Comparison of ENCODE assay signal across 14 mouse cellular contexts in the genomic region with DNA sequence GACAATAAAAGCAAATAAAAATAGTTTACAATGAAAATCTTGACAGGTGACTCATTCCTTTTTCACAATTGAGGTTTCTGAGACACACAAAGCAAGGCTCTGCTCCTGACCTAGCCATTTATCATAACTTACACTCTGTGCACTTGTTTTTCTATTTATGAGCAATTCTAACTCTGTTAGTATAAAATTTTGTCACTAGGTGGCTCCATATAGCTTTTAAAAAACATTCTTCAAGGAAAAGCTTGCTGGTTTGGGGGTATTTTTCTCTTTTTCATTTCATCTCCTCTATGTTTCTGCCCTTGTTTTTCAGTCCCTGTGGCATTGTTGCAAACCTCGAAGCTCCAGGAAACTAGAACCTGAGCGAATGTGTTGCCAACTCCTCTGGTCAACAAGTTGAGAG.
DNase-seq lines count a peak whose midpoint lies in the region; ATAC-seq lines count a peak whose summit lies in the region.
"Had no signal": no experiment of that assay in that cellular context is flagged by ENCODE, and none has a peak within 500 bp of the region (broad histone marks: within the 10 kb centered on the region; RNA-seq: fewer than 3 reads in every experiment).

No protein-coding gene starts in this region.

- no peak overlapping the region for H3K4me3 ChIP-seq in hindbrain, embryonic 11.5 days (ENCODE audit: low read depth, low read length)
- no peak overlapping the region for H3K4me3 ChIP-seq in hindbrain, embryonic 16.5 days (ENCODE audit: low read length)
- no peak overlapping the region for H3K4me3 ChIP-seq in neural tube, embryonic 11.5 days (ENCODE audit: low read depth, low read length)
- no peak overlapping the region for H3K4me3 ChIP-seq in liver, embryonic 12.5 days

- H3K9ac ChIP-seq in hindbrain, embryonic 11.5 days (ENCODE audit: low read depth, low read length) = no peak overlapping the region
- no peak overlapping the region for H3K9ac ChIP-seq in hindbrain, embryonic 16.5 days (ENCODE audit: low read depth, low read length)
- no peak overlapping the region for H3K9ac ChIP-seq in neural tube, embryonic 11.5 days (ENCODE audit: low read length)
- no peak overlapping the region for H3K9ac ChIP-seq in liver, embryonic 12.5 days
- H3K9ac ChIP-seq: liver, embryonic 14.5 days had no signal

- DNase-seq in hindbrain, embryonic 11.5 days (ENCODE audit: low spot score) = peak; percentile 2
- DNase-seq in neural tube, embryonic 11.5 days (ENCODE audit: low spot score) = peak; percentile 9
- DNase-seq in neural tube, embryonic 10.5 days (ENCODE audit: extremely low spot score, low spot score) = no peak
- DNase-seq in brain, adult 2 months (ENCODE audit: low read depth, low spot score) = peak; percentile 26
- no peak for DNase-seq in urinary bladder, postnatal 4 days (ENCODE audit: low spot score in 2 of 2)
- DNase-seq: heart, adult 11 months; heart, postnatal 4 days; kidney, adult 8-10 months; lung, postnatal 4 days; right cerebral cortex, postnatal 4 days; thymus, postnatal 36 days had no signal

- H3K4me1 ChIP-seq in hindbrain, embryonic 11.5 days (replicated peaks; ENCODE audit: control insufficient read depth, insufficient read depth, low read length) = no peaks in the 10 kb centered on the region
- H3K4me1 ChIP-seq in hindbrain, embryonic 16.5 days (ENCODE audit: control insufficient read depth, insufficient read depth, low read depth, low read length) = no peaks in the 10 kb centered on the region
- H3K4me1 ChIP-seq in neural tube, embryonic 11.5 days (ENCODE audit: control insufficient read depth, insufficient read depth, low read length) = no peaks in the 10 kb centered on the region
- H3K4me1 ChIP-seq in liver, embryonic 12.5 days = no peaks in the 10 kb centered on the region

- no peak overlapping the region for H3K27ac ChIP-seq in hindbrain, embryonic 11.5 days (ENCODE audit: low read depth, low read length)
- H3K27ac ChIP-seq in hindbrain, embryonic 16.5 days (ENCODE audit: low read depth, low read length) = no peak overlapping the region
- no peak overlapping the region for H3K27ac ChIP-seq in neural tube, embryonic 11.5 days (ENCODE audit: low read depth, low read length)
- no peak overlapping the region for H3K27ac ChIP-seq in liver, embryonic 12.5 days
- H3K27ac ChIP-seq: liver, embryonic 14.5 days had no signal

- H3K4me2 ChIP-seq in hindbrain, embryonic 11.5 days (replicated peaks; ENCODE audit: low read depth, low read length) = no peak overlapping the region
- H3K4me2 ChIP-seq in hindbrain, embryonic 16.5 days (ENCODE audit: low read length) = no peak overlapping the region
- no peak overlapping the region for H3K4me2 ChIP-seq in neural tube, embryonic 11.5 days (ENCODE audit: low read depth)
- no peak overlapping the region for H3K4me2 ChIP-seq in liver, embryonic 12.5 days

- no peaks in the 10 kb centered on the region for H3K9me3 ChIP-seq in hindbrain, embryonic 11.5 days (ENCODE audit: control insufficient read depth, low read length)
- no peaks in the 10 kb centered on the region for H3K9me3 ChIP-seq in hindbrain, embryonic 16.5 days (ENCODE audit: control insufficient read depth, low read length)
- no peaks in the 10 kb centered on the region for H3K9me3 ChIP-seq in neural tube, embryonic 11.5 days (ENCODE audit: control insufficient read depth, low read length)
- no peaks in the 10 kb centered on the region for H3K9me3 ChIP-seq in liver, embryonic 12.5 days (replicated peaks)

- no peak for ATAC-seq in hindbrain, embryonic 11.5 days (ENCODE audit: low FRiP score)
- no peak for ATAC-seq in hindbrain, embryonic 16.5 days
- ATAC-seq in neural tube, embryonic 11.5 days (ENCODE audit: insufficient read depth, low FRiP score, low TSS enrichment) = no peak
- ATAC-seq in liver, embryonic 12.5 days = no peak

- 52% methylated on average over 2 of the region's 2 CpGs for whole genome bisulfite sequencing in hindbrain, embryonic 11.5 days
- 39% methylated on average over 2 of the region's 2 CpGs for WGBS in hindbrain, embryonic 16.5 days
- 59% methylated on average over 2 of the region's 2 CpGs for WGBS in neural tube, embryonic 11.5 days
- 20% methylated on average over 2 of the region's 2 CpGs for WGBS in liver, embryonic 12.5 days (ENCODE audit: insufficient replicate concordance)

- no peaks in the 10 kb centered on the region for H3K27me3 ChIP-seq in hindbrain, embryonic 11.5 days (ENCODE audit: control insufficient read depth, insufficient read depth, low read length)
- H3K27me3 ChIP-seq in hindbrain, embryonic 16.5 days (replicated peaks; ENCODE audit: control insufficient read depth, insufficient read depth, low read length) = no peaks in the 10 kb centered on the region
- no peaks in the 10 kb centered on the region for H3K27me3 ChIP-seq in neural tube, embryonic 11.5 days (ENCODE audit: control insufficient read depth, insufficient read depth, low read length)
- no peaks in the 10 kb centered on the region for H3K27me3 ChIP-seq in liver, embryonic 12.5 days (replicated peaks)

- H3K36me3 ChIP-seq in hindbrain, embryonic 11.5 days (ENCODE audit: control insufficient read depth, insufficient read depth, low read length) = no peaks in the 10 kb centered on the region
- no peaks in the 10 kb centered on the region for H3K36me3 ChIP-seq in hindbrain, embryonic 16.5 days (ENCODE audit: control insufficient read depth, insufficient read depth, low read length)
- no peaks in the 10 kb centered on the region for H3K36me3 ChIP-seq in neural tube, embryonic 11.5 days (ENCODE audit: control insufficient read depth, insufficient read depth, low read length)
- H3K36me3 ChIP-seq in liver, embryonic 12.5 days = no peaks in the 10 kb centered on the region

Comparison
In these comparisons a context has a peak if more than half of its experiments do, and no peak if none do; other contexts are left out.
1. DNase-seq: peak in hindbrain, embryonic 11.5 days (single experiment), neural tube, embryonic 11.5 days (single experiment) and brain, adult 2 months (single experiment); none in neural tube, embryonic 10.5 days (single experiment) and urinary bladder, postnatal 4 days (0 of 2).